Mouse (Mus musculus) MEL-GATA-1-ER (cell line): ENCODE data around the gene P2ry2.

Source experiments
- DNase-seq: peaks from one replicate; pipeline ENCODE4 v3.0.0-alpha.2; 2012; ENCODE audit warnings: low read depth; ENCODE audit errors: extremely low read depth

Gene P2ry2

GRCm38 (mm10) chr7:101027623-101028443, 15.2 kb upstream of the P2ry2 start:
- DNase-seq = peak; percentile 68

DNA sequence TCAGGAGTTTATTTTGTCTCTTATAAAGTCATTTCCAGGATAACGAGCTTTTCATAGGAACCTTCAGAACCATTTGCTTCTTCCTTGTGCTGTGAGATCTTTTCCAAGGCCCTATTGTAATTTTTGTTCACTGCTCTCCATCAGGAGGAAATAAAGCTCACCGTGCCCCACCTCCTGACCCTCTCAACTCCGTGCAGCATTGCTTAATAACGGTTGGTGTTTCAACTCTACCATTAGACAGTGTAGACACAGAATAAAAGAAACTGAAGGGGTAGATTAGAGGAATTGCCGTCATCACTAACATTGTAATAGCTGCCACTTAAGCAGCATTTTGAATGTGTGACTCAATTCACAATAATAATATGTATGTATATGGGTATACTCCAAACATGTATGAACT, 14.2 kb upstream of the P2ry2 start:
- no peak for DNase-seq

DNA sequence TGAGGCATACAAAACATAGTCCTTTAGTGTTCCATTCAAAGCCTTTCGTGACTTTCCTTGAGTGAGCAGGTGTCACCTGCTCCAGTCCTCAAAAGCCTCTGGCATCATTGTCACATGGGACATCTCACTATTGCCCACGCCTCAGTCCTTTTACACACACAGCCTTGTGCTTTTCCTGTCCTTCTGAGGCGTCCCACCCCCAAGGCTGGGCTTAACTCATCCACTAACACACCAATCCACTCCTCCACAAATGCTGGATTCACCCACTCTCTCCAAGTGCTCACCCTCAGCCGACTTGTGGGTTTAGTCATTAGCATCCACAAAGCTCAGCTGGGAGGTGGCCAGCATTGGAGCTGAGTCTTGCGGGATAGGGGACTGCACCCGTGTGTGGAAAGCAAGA, 4.8 kb upstream of the P2ry2 start:
- DNase-seq = no peak

- DNase-seq = no peak
These were observed 4.4 kb upstream of the P2ry2 start for GRCm38 (mm10) chr7:101017021-101017461.

- no peak for DNase-seq
These were observed 2.3 kb upstream of the P2ry2 start for GRCm38 (mm10) chr7:101014985-101015384.

DNA sequence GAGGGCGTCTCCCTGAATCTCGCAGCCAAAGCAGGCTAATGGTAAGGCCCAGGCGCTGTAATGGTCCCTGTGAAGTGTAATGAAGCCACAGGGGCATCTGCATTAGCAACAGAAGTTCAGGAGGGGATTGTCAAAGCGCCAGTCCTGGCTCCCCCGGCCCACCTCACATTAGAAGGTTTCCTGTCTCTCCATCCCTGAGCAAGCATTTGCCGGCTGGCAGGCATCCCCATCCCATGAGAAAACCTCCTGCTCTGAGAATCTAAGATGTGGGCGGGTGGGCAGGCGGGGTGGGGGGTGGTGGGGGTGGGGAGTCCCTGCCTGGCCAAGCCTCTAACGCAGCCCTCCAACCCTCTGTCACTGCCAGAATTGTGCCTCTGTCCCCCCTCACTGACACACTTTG, 1.4 kb upstream of the P2ry2 start:
- DNase-seq = no peak

- DNase-seq = no peak
These were observed 842 bp downstream of the P2ry2 start for GRCm38 (mm10) chr7:101011681-101012367.

DNA sequence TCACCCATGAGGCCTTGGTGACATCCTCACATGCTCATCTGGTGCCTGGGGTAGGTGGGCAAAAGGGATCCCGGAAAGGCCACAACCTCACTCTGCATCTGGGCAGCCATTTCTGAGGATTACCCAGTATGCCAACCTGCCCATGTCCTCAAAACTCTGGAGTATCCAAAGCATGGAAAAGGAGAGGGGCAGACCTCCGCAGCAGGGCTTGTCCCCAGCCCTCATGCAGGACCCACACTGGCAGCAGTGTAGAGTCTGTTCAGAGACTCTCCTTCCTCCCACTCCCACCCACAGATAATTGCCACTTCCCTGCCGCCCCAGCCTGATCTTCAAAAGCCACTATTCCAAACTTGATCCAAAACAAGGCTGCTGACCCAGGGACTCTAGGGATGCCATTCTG, 1.9 kb downstream of the P2ry2 start:
- DNase-seq = no peak

DNA sequence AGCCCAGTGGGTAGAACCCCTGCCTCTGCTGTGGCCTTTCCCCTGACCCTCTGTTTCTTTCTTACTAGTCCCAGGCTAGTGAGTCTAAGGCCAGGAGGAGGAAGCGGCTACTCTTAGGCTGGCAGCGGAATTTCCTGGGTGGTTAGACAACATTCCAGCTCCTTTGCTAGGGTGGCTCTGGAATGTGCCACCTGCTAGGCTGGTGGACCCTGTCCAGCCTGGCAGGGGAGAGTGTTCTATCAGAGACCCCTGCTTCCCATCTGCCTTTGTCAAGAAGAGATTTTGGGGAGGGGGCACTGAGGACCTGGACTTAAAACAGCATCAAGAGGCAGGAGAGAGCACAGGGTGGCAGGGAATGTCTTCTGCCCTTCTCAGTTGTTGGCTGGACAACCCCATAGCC, 6.5 kb downstream of the P2ry2 start:
- no peak for DNase-seq

DNA sequence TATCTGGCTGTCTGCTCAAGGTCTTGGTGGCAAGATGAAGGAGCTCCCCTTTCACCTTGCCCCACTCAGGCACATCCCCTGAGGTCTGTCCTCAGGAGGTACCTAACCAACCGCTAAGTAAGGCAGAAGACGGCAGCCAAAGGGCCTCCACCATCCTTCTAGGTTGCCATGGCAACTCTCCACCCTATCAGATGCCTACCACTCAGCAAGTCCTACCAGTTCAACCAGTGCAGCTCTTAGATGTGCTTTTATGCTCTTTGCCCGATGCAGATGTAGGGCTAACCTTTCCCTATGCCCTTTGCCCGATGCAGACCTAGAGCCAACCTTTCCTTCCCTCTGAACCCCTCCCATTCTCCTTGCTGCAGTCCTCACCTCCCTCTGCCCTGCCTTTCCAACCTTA, 7.5 kb downstream of the P2ry2 start:
- DNase-seq = no peak

- DNase-seq = no peak
These were observed 9.0 kb downstream of the P2ry2 start for GRCm38 (mm10) chr7:101003442-101004326.

GRCm38 (mm10) chr7:101002274-101002673, 10.4 kb downstream of the P2ry2 start:
- DNase-seq = no peak

GRCm38 (mm10) chr7:100999623-101000022, 13.0 kb downstream of the P2ry2 start:
- no peak for DNase-seq

- DNase-seq = no peak
These were observed 14.1 kb downstream of the P2ry2 start for GRCm38 (mm10) chr7:100998578-100998960.

DNA sequence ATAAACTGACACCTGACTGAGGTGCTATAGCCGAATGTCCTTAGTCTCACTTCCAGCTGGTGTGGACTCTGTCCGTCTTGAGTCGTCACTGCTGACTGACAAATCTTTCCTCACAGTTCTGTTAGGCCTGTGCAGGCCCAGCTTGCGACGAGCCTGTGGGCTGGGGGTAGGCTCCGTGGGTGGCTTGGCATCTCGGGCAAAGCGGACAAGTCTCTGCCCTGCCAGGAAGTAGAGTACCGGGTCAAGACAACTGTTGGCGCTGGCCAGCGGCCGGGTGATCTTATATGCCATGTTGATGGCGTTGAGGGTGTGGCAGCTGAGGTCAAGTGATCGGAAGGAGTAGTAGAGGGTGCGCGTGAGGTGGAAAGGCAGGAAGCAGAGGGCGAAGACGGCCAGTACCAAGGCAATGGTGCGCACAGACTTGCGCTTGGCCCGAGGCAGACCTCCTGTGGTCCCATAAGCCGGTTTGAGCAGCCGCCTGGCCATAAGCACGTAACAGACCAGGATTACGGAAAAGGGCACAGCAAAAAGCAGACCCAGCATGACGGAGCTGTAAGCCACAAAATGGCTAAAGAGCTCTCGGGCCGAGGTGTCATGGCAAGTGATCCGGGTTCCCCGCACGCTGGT, 14.6 kb downstream of the P2ry2 start:
- no peak for DNase-seq

- DNase-seq = no peak
These were observed 15.5 kb downstream of the P2ry2 start for GRCm38 (mm10) chr7:100997215-100997614.

DNA sequence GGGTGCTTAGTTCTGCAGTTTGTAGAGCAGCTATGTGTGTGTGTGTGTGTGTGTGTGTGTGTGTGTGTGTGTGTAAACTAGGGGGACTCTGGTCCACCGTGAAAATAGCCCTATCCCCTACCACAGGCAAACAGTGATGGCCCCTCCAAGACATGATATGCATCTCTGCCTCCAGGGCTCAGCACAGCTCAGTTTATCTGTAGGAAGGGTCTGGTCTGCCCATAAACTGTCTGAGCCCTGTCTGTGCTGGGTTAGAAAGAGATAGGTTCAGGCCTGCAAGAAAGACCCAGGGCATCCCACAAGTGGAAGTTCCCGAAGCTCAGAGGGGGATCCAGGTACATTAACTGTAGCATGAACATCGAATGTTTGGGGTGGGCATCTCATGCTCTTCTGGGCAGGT, 16.7 kb downstream of the P2ry2 start:
- DNase-seq = no peak

DNA sequence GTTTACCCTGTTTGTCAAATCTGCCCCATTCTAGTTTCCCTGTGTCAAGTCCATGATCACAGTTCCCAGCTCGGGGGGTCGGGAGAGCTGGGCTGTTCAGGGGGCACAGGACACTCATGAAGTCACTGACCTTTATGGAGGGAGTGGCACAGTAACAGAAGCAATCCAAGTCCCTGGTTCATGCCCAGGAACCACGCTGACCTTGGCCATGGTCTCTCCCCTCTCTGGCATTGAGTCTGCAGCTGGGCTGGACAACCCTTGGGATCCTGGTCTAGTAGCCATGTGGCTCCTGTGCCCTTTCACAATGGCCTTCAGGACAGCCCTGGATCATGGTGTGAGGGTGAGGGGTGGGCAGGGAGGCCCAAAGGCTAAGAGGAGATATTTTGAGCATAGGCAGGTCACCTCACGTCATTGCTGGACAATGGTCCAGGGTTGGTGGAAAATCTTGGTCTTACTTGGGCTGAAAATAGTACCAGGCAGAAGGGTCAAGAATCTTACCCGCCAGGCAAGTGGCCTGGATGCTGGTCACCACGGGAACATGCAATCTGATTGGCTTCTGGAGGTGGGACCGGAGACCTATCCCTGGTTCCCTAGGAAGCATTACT, 17.3 kb downstream of the P2ry2 start:
- DNase-seq = no peak

DNA sequence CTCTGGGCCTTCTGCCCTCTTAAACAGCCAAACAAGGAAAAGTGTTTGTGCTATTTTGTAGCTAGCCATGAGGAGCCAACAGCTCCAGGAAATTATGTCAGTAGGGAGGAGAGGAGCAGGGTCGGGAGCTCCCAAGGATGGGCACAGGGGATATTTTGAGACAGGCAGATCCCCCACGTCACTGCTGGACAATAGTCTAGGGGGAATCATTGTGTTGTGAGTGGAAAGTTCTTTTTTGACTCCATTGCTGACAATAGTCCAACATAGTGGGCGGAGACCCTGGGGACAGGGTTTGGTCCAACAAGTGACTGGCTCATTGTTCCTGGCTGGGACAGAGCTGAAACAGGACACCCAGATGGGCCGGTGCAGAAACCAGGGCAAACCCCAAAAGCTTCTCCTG, 19.5 kb downstream of the P2ry2 start:
- no peak for DNase-seq

- DNase-seq = no peak
These were observed 20.7 kb downstream of the P2ry2 start for GRCm38 (mm10) chr7:100991972-100992371.
